Mouse (Mus musculus) stomach, embryonic 15.5 days (tissue): ENCODE data around the gene Macf1. TPM values are rescaled to one million over a fixed set of nuclear protein-coding genes. Genes with fewer than 3 reads are reported as not detected.
A peak's percentile ranks its signal among the peaks of the same experiment; 100 is the strongest.
"Not testable (repeated sequence)": the region's sequence is repeated elsewhere in the genome, so short reads cannot be mapped to it uniquely, and the experiment has no call there.

ENCODE experiments used
- ATAC-seq: fragments of 200-750 bp; cut with Nextera tagmentation; 2 replicates; pipeline ENCODE4 v1.8.0; 2017; ENCODE audit warnings: low read depth, moderate number of reproducible peaks, moderate TSS enrichment; ENCODE audit not compliant: insufficient read depth, low FRiP score
- H3K27ac ChIP-seq: fragments of 300-500 bp; sonication (generic); 2 replicates; pipeline ENCODE4 v1.5.1; 2015; ENCODE audit warnings: mild to moderate bottlenecking, inconsistent platforms
- H3K27me3 ChIP-seq: fragments of 300-500 bp; sonication (generic); replicated peaks from 2 replicates; pipeline ENCODE4 v1.6.1; 2015; ENCODE audit warnings: inconsistent platforms
- H3K36me3 ChIP-seq: fragments of 300-500 bp; sonication (generic); 2 replicates; pipeline ENCODE4 v1.6.1; 2015; ENCODE audit warnings: inconsistent platforms
- H3K4me1 ChIP-seq: fragments of 300-500 bp; sonication (generic); 2 replicates; pipeline ENCODE4 v1.6.1; 2015; ENCODE audit warnings: inconsistent platforms
- H3K4me2 ChIP-seq: fragments of 300-500 bp; sonication (generic); 2 replicates; pipeline ENCODE4 v1.6.1; 2015; ENCODE audit warnings: mild to moderate bottlenecking, inconsistent platforms
- H3K4me3 ChIP-seq: fragments of 300-500 bp; sonication (generic); replicated peaks from 2 replicates; pipeline ENCODE4 v1.5.1; 2015; ENCODE audit warnings: inconsistent platforms
- H3K9ac ChIP-seq: fragments of 300-500 bp; sonication (generic); 2 replicates; pipeline ENCODE4 v1.6.1; 2015; ENCODE audit warnings: inconsistent platforms
- H3K9me3 ChIP-seq: fragments of 300-500 bp; sonication (generic); 2 replicates; pipeline ENCODE4 v1.6.1; 2016; ENCODE audit warnings: inconsistent platforms
- WGBS: fragments of 180-500 bp; shearing (Covaris S2); methylation state at CpG from one replicate; pipeline ENCODE4 v1.1.7; 2015; 5-methylcytosine and 5-hydroxymethylcytosine counted together
- polyA plus RNA-seq: library from polyadenylated mRNA; unstranded; fragments of >200 nt; fragmentation: Nextera tagmentation; extraction: Ambion mirVana; gene quantifications from 2 replicates; pipeline ENCODE4 v1.2.1, GENCODE M21; 2015

Gene Macf1
- polyA plus RNA-seq, 1 experiment from 2014 or later = 34.6 TPM

GRCm38 (mm10) chr4:123342642-123343470, 341.3 kb downstream of the Macf1 start, which contains the start of gene Bmp8a:
Bmp8a (minus strand) TSS chr4:123343252.
- Histone ChIP-seq H3K4me3 (peak within 1 kb of the TSS; percentile 57), H3K9me3 (no peaks in the 10 kb centered on the region), H3K9ac (peak within 1 kb of the TSS; percentile 9; the same call in 1 of the 2 replicates), H3K27me3 (peaks cover 40% of the 10 kb centered on the region), H3K36me3 (no peaks in the 10 kb centered on the region), H3K4me2 (peak within 1 kb of the TSS; percentile 96), H3K27ac (0 out of 2 replicates have a peak within 1 kb of the TSS, but pooled peaks have one; percentile 11), H3K4me1 (peaks cover 18% of the 10 kb centered on the region)
- peak; percentile 86 for ATAC-seq
- under 1% methylated on average over 65 of the region's 65 CpGs for WGBS

- 2% methylated on average over 43 of the region's 43 CpGs for WGBS
- H3K36me3 ChIP-seq = no peaks in the 10 kb centered on the region
- no peaks in the 10 kb centered on the region for H3K9me3 ChIP-seq
- H3K9ac ChIP-seq = peak overlapping the region; percentile 9; the same call in 1 of the 2 replicates
- H3K27ac ChIP-seq = no peak overlapping the region
- peaks cover 40% of the 10 kb centered on the region for H3K27me3 ChIP-seq
- H3K4me2 ChIP-seq = peak overlapping the region; percentile 96
- peak overlapping the region; percentile 57 for H3K4me3 ChIP-seq
- H3K4me1 ChIP-seq = peaks cover 18% of the 10 kb centered on the region
- no peak for ATAC-seq
Observed at GRCm38 (mm10) chr4:123342091-123342641, 342.0 kb downstream of the Macf1 start.

GRCm38 (mm10) chr4:123340232-123340631, 343.9 kb downstream of the Macf1 start:
- no peak for ATAC-seq

GRCm38 (mm10) chr4:123337693-123338092, 346.5 kb downstream of the Macf1 start:
- 63% methylated on average over 4 of the region's 4 CpGs for WGBS
- H3K4me1 ChIP-seq = peaks cover 9% of the 10 kb centered on the region
- no peaks in the 10 kb centered on the region for H3K9me3 ChIP-seq
- no peak overlapping the region for H3K27ac ChIP-seq
- no peak overlapping the region for H3K4me3 ChIP-seq
- H3K9ac ChIP-seq = no peak overlapping the region
- no peaks in the 10 kb centered on the region for H3K36me3 ChIP-seq
- no peak for ATAC-seq
- H3K4me2 ChIP-seq = no peak overlapping the region
- peaks cover 25% of the 10 kb centered on the region for H3K27me3 ChIP-seq

More at GRCm38 (mm10) chr4:123340232-123340631, 343.9 kb downstream of the Macf1 start:
- Histone ChIP-seq H3K4me1 (peaks cover 18% of the 10 kb centered on the region), H3K9ac (no peak overlapping the region), H3K4me2 (no peak overlapping the region), H3K4me3 (no peak overlapping the region), H3K27ac (no peak overlapping the region), H3K9me3 (no peaks in the 10 kb centered on the region), H3K36me3 (no peaks in the 10 kb centered on the region), H3K27me3 (peaks cover 40% of the 10 kb centered on the region)
- WGBS = 73% methylated on average over 5 of the region's 5 CpGs

GRCm38 (mm10) chr4:123335796-123336585, 348.2 kb downstream of the Macf1 start:
- H3K27me3 ChIP-seq = peaks cover 10% of the 10 kb centered on the region
- WGBS = 53% methylated on average over 14 of the region's 14 CpGs
- H3K9me3 ChIP-seq = no peaks in the 10 kb centered on the region
- no peak overlapping the region for H3K4me3 ChIP-seq
- ATAC-seq = 0 out of 2 replicates have a peak, but pooled peaks have one; percentile 37
- no peak overlapping the region for H3K27ac ChIP-seq
- H3K4me1 ChIP-seq = no peaks in the 10 kb centered on the region
- no peaks in the 10 kb centered on the region for H3K36me3 ChIP-seq
- H3K4me2 ChIP-seq = no peak overlapping the region
- H3K9ac ChIP-seq = no peak overlapping the region

- not testable (repeated sequence) for H3K4me1 ChIP-seq, H3K27ac ChIP-seq, ATAC-seq, H3K4me3 ChIP-seq, H3K27me3 ChIP-seq, H3K9ac ChIP-seq, H3K4me2 ChIP-seq, H3K9me3 ChIP-seq, H3K36me3 ChIP-seq
- 63% methylated on average over 10 of the region's 10 CpGs for WGBS
Observed at GRCm38 (mm10) chr4:123335244-123335643, 348.9 kb downstream of the Macf1 start.

GRCm38 (mm10) chr4:123334177-123334576, 350.0 kb downstream of the Macf1 start:
- no peak overlapping the region for H3K27ac ChIP-seq
- ATAC-seq = no peak
- 62% methylated on average over 3 of the region's 3 CpGs for WGBS

GRCm38 (mm10) chr4:123333151-123333550, 351.0 kb downstream of the Macf1 start:
- H3K9me3 ChIP-seq = no peaks in the 10 kb centered on the region
- no peaks in the 10 kb centered on the region for H3K4me1 ChIP-seq
- H3K4me3 ChIP-seq = no peak overlapping the region
- 97% methylated on average over 4 of the region's 4 CpGs for WGBS
- ATAC-seq = no peak
- H3K9ac ChIP-seq = no peak overlapping the region
- H3K27me3 ChIP-seq = no peaks in the 10 kb centered on the region
- H3K4me2 ChIP-seq = no peak overlapping the region
- no peak overlapping the region for H3K27ac ChIP-seq
- H3K36me3 ChIP-seq = no peaks in the 10 kb centered on the region

More at GRCm38 (mm10) chr4:123334177-123334576, 350.0 kb downstream of the Macf1 start:
- Histone ChIP-seq H3K36me3 (no peaks in the 10 kb centered on the region), H3K9me3 (no peaks in the 10 kb centered on the region), H3K27me3 (no peaks in the 10 kb centered on the region), H3K4me1 (no peaks in the 10 kb centered on the region), H3K4me3 (no peak overlapping the region), H3K9ac (no peak overlapping the region), H3K4me2 (no peak overlapping the region)

GRCm38 (mm10) chr4:123331961-123332360, 352.2 kb downstream of the Macf1 start:
- not testable (repeated sequence) for H3K27me3 ChIP-seq, H3K4me2 ChIP-seq, ATAC-seq, H3K9ac ChIP-seq, H3K36me3 ChIP-seq, H3K4me3 ChIP-seq, H3K27ac ChIP-seq, H3K9me3 ChIP-seq, H3K4me1 ChIP-seq
- 67% methylated on average over 1 of the region's 1 CpGs for WGBS

- no peak for ATAC-seq
- Histone ChIP-seq H3K9ac (no peak overlapping the region), H3K4me1 (no peaks in the 10 kb centered on the region), H3K27ac (no peak overlapping the region), H3K27me3 (0 out of 2 replicates have a peak, but pooled peaks cover 2% of the 10 kb centered on the region), H3K4me3 (no peak overlapping the region), H3K36me3 (no peaks in the 10 kb centered on the region), H3K9me3 (no peaks in the 10 kb centered on the region), H3K4me2 (no peak overlapping the region)
- 58% methylated on average over 5 of the region's 5 CpGs for WGBS
Observed at GRCm38 (mm10) chr4:123331326-123331725, 352.8 kb downstream of the Macf1 start.

- Histone ChIP-seq H3K4me1 (no peaks in the 10 kb centered on the region), H3K9ac (no peak overlapping the region)
- ATAC-seq = no peak
Observed at GRCm38 (mm10) chr4:123328946-123329345, 355.2 kb downstream of the Macf1 start.

More at GRCm38 (mm10) chr4:123328946-123329345, 355.2 kb downstream of the Macf1 start:
- no peak overlapping the region for H3K27ac ChIP-seq
- H3K27me3 ChIP-seq = 0 out of 2 replicates have a peak, but pooled peaks cover 2% of the 10 kb centered on the region
- no peaks in the 10 kb centered on the region for H3K9me3 ChIP-seq
- H3K4me3 ChIP-seq = no peak overlapping the region
- H3K4me2 ChIP-seq = no peak overlapping the region
- WGBS = 72% methylated on average over 6 of the region's 6 CpGs
- H3K36me3 ChIP-seq = no peaks in the 10 kb centered on the region
